Mouse (Mus musculus) splenic B cell, adult 2 months (primary cell): ENCODE measurements around the gene Dclre1a.

ENCODE experiments used
- DNase-seq: peaks from one replicate; pipeline ENCODE4 v3.0.0-alpha.2; 2011; ENCODE audit warnings: low read depth, low spot score
- H3K27me3 ChIP-seq: 2 replicates; pipeline ENCODE4 v1.6.1; 2012; ENCODE audit warnings: mild to moderate bottlenecking, low read length, moderate library complexity, mixed read lengths; ENCODE audit not compliant: control insufficient read depth, poor library complexity, insufficient read depth, severe bottlenecking
- H3K36me3 ChIP-seq: 2 replicates; pipeline ENCODE4 v1.6.1; 2012; ENCODE audit warnings: mild to moderate bottlenecking, low read length, moderate library complexity, mixed read lengths; ENCODE audit not compliant: control insufficient read depth, poor library complexity, insufficient read depth, severe bottlenecking

Dclre1a gene

DNA sequence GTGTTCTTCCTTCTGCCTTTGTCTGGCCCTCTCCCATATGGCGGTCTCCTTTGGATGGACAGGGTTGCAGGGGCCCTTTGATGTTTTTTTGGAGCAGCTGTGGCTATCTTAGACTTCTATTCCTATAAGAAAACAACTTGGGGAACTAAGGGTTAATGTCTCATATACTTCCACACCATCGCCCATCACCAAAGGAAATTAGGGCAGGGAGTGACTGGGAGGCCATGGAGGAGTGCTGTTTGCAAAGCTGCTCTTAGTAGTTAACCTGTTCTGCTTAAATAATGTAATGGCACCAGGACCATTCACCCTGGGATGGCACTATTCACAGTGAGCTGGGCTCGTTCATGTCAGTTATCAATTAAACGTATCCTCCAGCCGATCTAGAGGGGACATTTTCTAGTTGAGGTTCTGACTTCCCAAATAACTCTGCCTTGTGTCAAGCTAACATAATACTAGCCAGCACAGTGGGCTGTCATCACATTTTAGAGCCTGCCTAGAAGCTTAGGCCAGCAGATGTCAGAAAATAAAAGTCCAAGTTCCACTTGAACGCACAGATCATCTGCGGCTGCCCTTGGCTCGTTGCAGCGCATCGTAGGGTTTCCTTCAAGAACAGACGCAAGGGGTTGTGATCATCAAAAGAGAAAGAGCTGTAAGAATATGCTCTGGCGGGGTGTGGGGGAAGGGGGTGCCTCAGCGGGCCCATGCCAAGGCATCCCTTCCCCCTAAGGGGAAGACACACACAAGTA is 63.2 kb downstream of the Dclre1a start:
- no peak for DNase-seq
- no peaks in the 10 kb centered on the region for H3K36me3 ChIP-seq
- no peaks in the 10 kb centered on the region for H3K27me3 ChIP-seq
